Mouse (Mus musculus) heart, embryonic 11.5 days (tissue): ENCODE data around the gene Cd300lf. TPM values are rescaled to one million over a fixed set of nuclear protein-coding genes. Genes with fewer than 3 reads are reported as not detected.

Experiments used
- ATAC-seq: fragments of 200-750 bp; cut with Nextera tagmentation; replicated peaks from 2 replicates; pipeline ENCODE4 v1.8.0; 2017; ENCODE audit warnings: moderate library complexity; ENCODE audit not compliant: insufficient number of reproducible peaks, low FRiP score, low TSS enrichment
- H3K27ac ChIP-seq: fragments of 300-500 bp; sonication (generic); 2 replicates; pipeline ENCODE4 v1.5.1; 2014; ENCODE audit warnings: mild to moderate bottlenecking, low read depth, low read length
- H3K27me3 ChIP-seq: fragments of 300-500 bp; sonication (generic); 2 replicates; pipeline ENCODE4 v1.6.1; 2014; ENCODE audit warnings: mild to moderate bottlenecking, low read length, mixed read lengths; ENCODE audit not compliant: control insufficient read depth, insufficient read depth
- H3K36me3 ChIP-seq: fragments of 300-500 bp; sonication (generic); 2 replicates; pipeline ENCODE4 v1.6.1; 2014; ENCODE audit warnings: mild to moderate bottlenecking, low read length, moderate library complexity, mixed read lengths; ENCODE audit not compliant: control insufficient read depth, insufficient read depth
- H3K4me1 ChIP-seq: fragments of 300-500 bp; sonication (generic); 2 replicates; pipeline ENCODE4 v1.6.1; 2014; ENCODE audit warnings: low read length; ENCODE audit not compliant: control insufficient read depth, insufficient read depth
- H3K4me2 ChIP-seq: fragments of 300-500 bp; sonication (generic); 2 replicates; pipeline ENCODE4 v1.6.1; 2014; ENCODE audit warnings: mild to moderate bottlenecking, moderate library complexity
- H3K4me3 ChIP-seq: fragments of 300-500 bp; sonication (generic); 2 replicates; pipeline ENCODE4 v1.5.1; 2014; ENCODE audit warnings: low read depth, low read length
- H3K9ac ChIP-seq: fragments of 300-500 bp; sonication (generic); 2 replicates; pipeline ENCODE4 v1.6.1; 2014; ENCODE audit warnings: mild to moderate bottlenecking, low read depth, low read length, moderate library complexity
- H3K9me3 ChIP-seq: fragments of 300-500 bp; sonication (generic); replicated peaks from 2 replicates; pipeline ENCODE4 v1.6.1; 2016; ENCODE audit warnings: low read length; ENCODE audit not compliant: control insufficient read depth
- WGBS: fragments of 180-500 bp; shearing (Covaris S2); extraction: QIAGEN DNeasy Blood & Tissue Kit; methylation state at CpG from one replicate; pipeline ENCODE4 v1.1.7; 2014; ENCODE audit not compliant: insufficient replicate concordance; 5-methylcytosine and 5-hydroxymethylcytosine counted together
- polyA plus RNA-seq: library from polyadenylated mRNA; unstranded; fragments of >200 nt; fragmentation: Nextera tagmentation; extraction: Ambion mirVana; gene quantifications from 2 replicates; pipeline ENCODE4 v1.2.1, GENCODE M21; 2014

Cd300lf gene
- polyA plus RNA-seq, 1 experiment from 2014 or later = 0.19 TPM

DNA sequence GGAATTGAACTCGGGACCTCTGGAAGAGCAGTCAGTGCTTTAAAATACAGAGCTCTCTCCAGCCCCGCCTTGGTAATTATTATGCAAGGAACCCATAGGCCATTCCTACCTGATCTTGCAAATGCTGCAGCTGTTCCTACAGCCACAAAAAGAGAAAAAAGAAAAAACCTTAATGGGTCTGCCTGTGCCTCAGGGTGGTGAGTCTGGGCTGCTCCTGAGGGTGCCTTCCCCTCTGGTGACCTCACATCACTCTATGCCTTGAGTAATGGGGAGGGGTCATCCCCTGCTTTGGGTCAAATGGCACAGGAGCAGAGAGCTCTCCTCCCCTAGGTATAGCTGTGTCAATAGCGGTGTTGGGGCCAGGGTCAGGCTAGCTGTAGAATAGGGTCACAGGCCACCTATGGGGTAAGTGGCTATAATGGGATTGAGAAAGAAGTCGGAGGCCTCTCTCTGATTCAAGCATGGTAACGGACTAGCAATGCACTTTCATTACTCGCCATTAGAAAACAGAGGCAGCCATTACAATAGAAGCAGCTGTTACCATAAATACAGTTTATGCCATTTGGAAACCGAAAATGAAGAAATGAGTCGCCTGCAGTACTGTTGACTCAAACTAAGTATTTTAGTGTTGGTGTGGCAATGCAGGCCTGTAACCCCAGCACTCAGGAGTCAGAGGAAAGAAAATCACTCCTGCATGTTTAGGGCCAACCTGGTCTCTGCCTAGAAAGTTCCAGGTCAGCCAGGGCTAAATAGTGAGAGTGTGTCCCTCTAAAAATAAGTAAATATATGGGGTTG lies 28.8 kb downstream of the Cd300lf start:
- Histone ChIP-seq H3K36me3 (no peaks in the 10 kb centered on the region), H3K9ac (no peak overlapping the region), H3K27me3 (0 out of 2 replicates have a peak, but pooled peaks cover 3% of the 10 kb centered on the region), H3K27ac (no peak overlapping the region), H3K4me1 (peaks cover 2% of the 10 kb centered on the region; the same call in 1 of the 2 replicates), H3K9me3 (no peaks in the 10 kb centered on the region), H3K4me3 (no peak overlapping the region), H3K4me2 (no peak overlapping the region)
- 74% methylated on average over 8 of the region's 8 CpGs for WGBS
- ATAC-seq = no peak

DNA sequence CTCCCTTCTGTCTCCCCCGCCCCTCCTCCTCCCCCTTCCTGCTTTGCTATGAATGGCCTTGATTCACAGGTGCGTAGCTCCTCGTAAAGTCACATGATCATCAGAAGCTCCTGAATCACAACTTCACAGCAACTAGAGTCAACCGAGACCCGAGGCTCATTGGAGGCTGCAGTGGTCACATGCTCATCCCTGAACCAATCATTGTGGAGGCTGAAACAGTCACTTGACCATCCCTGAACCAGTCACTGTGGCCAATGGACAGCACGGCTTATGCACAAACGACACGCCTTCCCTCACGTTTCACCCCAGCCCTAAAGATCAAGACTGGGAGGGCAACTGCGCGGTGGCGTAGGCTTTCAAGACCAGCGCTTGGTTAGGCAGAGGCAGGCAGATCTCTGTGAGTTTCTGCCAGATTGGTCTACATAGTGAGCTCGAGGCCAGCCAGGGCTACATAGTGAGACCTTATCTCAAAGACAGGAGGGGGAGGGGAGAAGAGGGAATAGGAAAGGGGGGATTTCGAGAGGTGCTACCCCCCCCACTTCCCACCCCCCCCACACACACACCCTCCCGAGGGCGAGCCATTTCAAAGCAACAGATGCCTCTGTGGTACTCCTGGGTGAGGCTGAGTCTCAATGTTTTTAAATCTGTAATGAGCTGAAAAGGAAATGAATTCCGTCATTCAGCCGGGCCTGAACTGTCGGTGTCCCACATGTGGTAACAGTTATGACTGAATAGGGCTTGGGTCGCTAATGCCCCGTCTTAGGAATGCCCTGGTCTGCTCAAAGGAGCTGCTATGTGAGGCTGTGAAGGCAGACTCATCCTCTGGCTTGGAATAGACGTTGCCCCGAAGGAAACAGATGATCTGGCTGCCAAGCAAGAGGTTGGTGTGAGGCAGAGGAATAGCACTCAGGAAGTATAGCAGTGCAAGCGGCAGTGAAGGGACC lies 30.1 kb downstream of the Cd300lf start:
- H3K9me3 ChIP-seq = no peaks in the 10 kb centered on the region
- no peaks in the 10 kb centered on the region for H3K36me3 ChIP-seq
- ATAC-seq = no peak
- WGBS = 77% methylated on average over 24 of the region's 25 CpGs
- H3K4me3 ChIP-seq = no peak overlapping the region
- H3K27ac ChIP-seq = no peak overlapping the region
- H3K9ac ChIP-seq = no peak overlapping the region
- peaks cover 7% of the 10 kb centered on the region for H3K4me1 ChIP-seq
- H3K27me3 ChIP-seq = 0 out of 2 replicates have a peak, but pooled peaks cover 3% of the 10 kb centered on the region
- H3K4me2 ChIP-seq = no peak overlapping the region

DNA sequence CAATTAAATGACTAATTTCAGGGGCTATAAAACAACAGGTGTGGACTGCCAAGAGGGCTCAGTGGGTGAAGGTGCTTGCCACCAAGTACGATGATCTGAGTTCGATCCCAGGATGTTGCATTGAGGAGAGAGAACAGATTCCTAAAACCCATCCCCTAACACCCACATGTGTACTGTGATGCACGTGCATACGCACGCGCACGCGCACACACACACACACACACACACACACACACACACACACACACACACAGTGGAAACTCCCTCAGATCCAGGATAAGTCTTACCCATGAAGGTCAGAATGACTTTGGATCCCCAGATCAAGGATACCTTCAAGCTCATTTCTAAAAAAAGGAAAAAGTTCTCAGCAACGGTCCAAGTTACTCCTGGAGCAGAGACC lies 31.7 kb downstream of the Cd300lf start:
- 85% methylated on average over 9 of the region's 9 CpGs for whole genome bisulfite sequencing
- no peak for ATAC-seq
- Histone ChIP-seq H3K4me2 (no peak overlapping the region), H3K4me3 (no peak overlapping the region), H3K36me3 (no peaks in the 10 kb centered on the region), H3K27me3 (no peaks in the 10 kb centered on the region), H3K9ac (no peak overlapping the region), H3K9me3 (no peaks in the 10 kb centered on the region), H3K27ac (no peak overlapping the region), H3K4me1 (peaks cover 6% of the 10 kb centered on the region)

GRCm38 (mm10) chr11:115101615-115102051 lies 32.2 kb downstream of the Cd300lf start:
- H3K4me1 ChIP-seq = peaks cover 5% of the 10 kb centered on the region; the same call in 1 of the 2 replicates
- H3K4me3 ChIP-seq = no peak overlapping the region
- no peak overlapping the region for H3K9ac ChIP-seq
- H3K4me2 ChIP-seq = no peak overlapping the region
- no peaks in the 10 kb centered on the region for H3K27me3 ChIP-seq
- no peaks in the 10 kb centered on the region for H3K9me3 ChIP-seq
- H3K27ac ChIP-seq = no peak overlapping the region
- no peak for ATAC-seq
- H3K36me3 ChIP-seq = no peaks in the 10 kb centered on the region
- 49% methylated on average over 6 of the region's 6 CpGs for WGBS

- no peaks in the 10 kb centered on the region for H3K27me3 ChIP-seq
- WGBS = 72% methylated on average over 7 of the region's 7 CpGs
- H3K4me1 ChIP-seq = peaks cover 5% of the 10 kb centered on the region; the same call in 1 of the 2 replicates
These were observed 33.1 kb downstream of the Cd300lf start for GRCm38 (mm10) chr11:115100741-115101140.

DNA sequence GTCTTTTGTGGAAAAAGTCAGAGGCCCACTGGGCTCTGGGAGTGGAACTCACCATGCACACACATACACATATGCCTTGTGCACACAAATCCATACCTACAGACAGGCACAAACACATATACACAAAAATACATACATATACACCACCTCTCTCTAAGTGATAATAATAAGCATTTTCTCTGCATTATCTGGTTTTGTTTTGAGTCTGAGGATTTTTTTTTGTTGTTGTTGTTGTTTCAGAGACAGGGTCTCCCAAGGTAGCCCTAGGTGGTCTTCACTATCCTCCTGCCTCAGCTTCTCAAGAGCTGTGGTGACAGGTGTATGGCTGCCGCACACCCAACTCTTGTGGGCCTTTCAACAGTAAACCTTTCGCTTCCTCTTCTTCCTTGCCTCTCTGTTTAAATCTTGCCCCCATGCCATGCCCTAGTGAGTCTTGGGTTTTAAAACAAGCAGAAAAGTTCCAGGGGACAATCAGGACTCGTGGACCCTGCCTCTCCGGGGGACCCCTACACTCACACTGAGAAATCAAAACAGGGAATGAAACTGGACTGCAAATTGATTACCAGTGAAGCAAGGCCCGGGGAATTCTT lies 33.7 kb downstream of the Cd300lf start:
- Histone ChIP-seq H3K36me3 (no peaks in the 10 kb centered on the region), H3K27me3 (no peaks in the 10 kb centered on the region), H3K9me3 (no peaks in the 10 kb centered on the region), H3K27ac (no peak overlapping the region), H3K4me3 (no peak overlapping the region), H3K4me2 (no peak overlapping the region), H3K9ac (no peak overlapping the region), H3K4me1 (peaks cover 5% of the 10 kb centered on the region; the same call in 1 of the 2 replicates)
- no peak for ATAC-seq
- WGBS = 81% methylated on average over 5 of the region's 5 CpGs

More at GRCm38 (mm10) chr11:115100741-115101140, 33.1 kb downstream of the Cd300lf start:
- ATAC-seq = no peak
- Histone ChIP-seq H3K9ac (no peak overlapping the region), H3K4me2 (no peak overlapping the region), H3K27ac (no peak overlapping the region), H3K4me3 (no peak overlapping the region), H3K9me3 (no peaks in the 10 kb centered on the region), H3K36me3 (no peaks in the 10 kb centered on the region)

DNA sequence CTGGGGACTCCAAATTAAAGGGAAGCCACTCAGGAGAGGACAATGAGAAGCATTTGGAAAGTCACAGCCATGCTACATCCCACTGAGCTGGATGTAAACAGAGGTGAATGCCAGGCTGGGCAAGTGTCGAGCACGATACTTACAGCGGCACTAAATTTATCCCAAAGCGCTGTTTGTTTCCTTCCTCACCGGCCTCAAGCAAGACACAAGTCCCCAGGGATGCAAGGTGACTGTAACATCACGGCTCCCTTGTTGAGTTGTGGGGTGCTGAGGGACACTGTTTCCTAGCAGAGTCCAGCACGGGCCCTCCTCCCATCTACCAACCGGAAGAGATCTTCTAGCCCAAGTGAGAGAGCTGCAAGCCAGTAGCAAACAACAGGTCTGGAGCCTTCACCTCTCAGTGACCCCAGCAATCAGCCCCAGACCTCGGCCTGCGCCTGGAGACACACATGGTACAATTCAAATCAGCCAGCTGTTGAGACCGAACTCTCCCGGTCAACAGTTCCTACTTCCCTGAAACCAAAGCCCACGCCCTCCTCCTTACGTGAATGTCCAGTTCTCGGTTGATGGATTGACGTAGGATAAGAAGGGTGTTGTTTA lies 34.5 kb downstream of the Cd300lf start:
- ATAC-seq = no peak
- Histone ChIP-seq H3K4me2 (no peak overlapping the region; the same call in 1 of the 2 replicates), H3K4me3 (no peak overlapping the region), H3K9me3 (no peaks in the 10 kb centered on the region), H3K36me3 (no peaks in the 10 kb centered on the region), H3K9ac (no peak overlapping the region), H3K27me3 (no peaks in the 10 kb centered on the region), H3K27ac (no peak overlapping the region), H3K4me1 (peaks cover 5% of the 10 kb centered on the region; the same call in 1 of the 2 replicates)
- WGBS = 42% methylated on average over 16 of the region's 16 CpGs
